Mouse (Mus musculus) megakaryocyte, adult 5-6 weeks (primary cell): Measurements from ENCODE around the gene Pdxp. TPM values are rescaled to one million over a fixed set of nuclear protein-coding genes. Genes with fewer than 3 reads are reported as not detected.

Source experiments
- ATAC-seq: 2 replicates; pipeline ENCODE4 v1.8.0; 2016; ENCODE audit warnings: mild to moderate bottlenecking, inconsistent platforms; ENCODE audit not compliant: poor library complexity, severe bottlenecking
- total RNA-seq, 2 experiments: library from RNA; stranded (forward) in 1 of 2; stranded (reverse) in 1 of 2; fragments of 153-499, 151-499 nt in 1 of 2; fragments of 221-1000, 200-1000 nt in 1 of 2; gene quantifications; 2 replicates each; pipeline versions ENCODE4 v1.2.3 to v1.2.4; 2015 to 2017

The Pdxp gene
- total RNA-seq, 2 experiments from 2014 or later, result 2.1 to 3.5 TPM

GRCm38 (mm10) chr15:78926021-78926919 is 12.6 kb downstream of the Pdxp start, which contains the start of gene Lgals1:
Gene Lgals1, plus strand, starts transcription at chr15:78926725.
- peak; percentile 56 for ATAC-seq

GRCm38 (mm10) chr15:78927021-78927787 is 13.5 kb downstream of the Pdxp start:
- ATAC-seq, result no peak

GRCm38 (mm10) chr15:78927788-78928457 is 14.2 kb downstream of the Pdxp start:
- ATAC-seq, result peak; percentile 66

GRCm38 (mm10) chr15:78928539-78928938 is 14.8 kb downstream of the Pdxp start:
- ATAC-seq, result no peak

GRCm38 (mm10) chr15:78930192-78930706 is 16.5 kb downstream of the Pdxp start:
- ATAC-seq, result no peak

- ATAC-seq, result no peak
These were observed 17.2 kb downstream of the Pdxp start for GRCm38 (mm10) chr15:78930801-78931426.

- peak; percentile 55 for ATAC-seq
These were observed 17.9 kb downstream of the Pdxp start for GRCm38 (mm10) chr15:78931577-78931976.

GRCm38 (mm10) chr15:78934784-78935320 is 21.1 kb downstream of the Pdxp start, which contains the start of gene Nol12:
Gene Nol12, plus strand, starts transcription at chr15:78934933.
- ATAC-seq, result peak; percentile 89

- no peak for ATAC-seq
These were observed 22.7 kb downstream of the Pdxp start for GRCm38 (mm10) chr15:78936403-78936802.

- ATAC-seq, result no peak
These were observed 23.6 kb downstream of the Pdxp start for GRCm38 (mm10) chr15:78937311-78937710.

GRCm38 (mm10) chr15:78937963-78938362 is 24.2 kb downstream of the Pdxp start:
- no peak for ATAC-seq

GRCm38 (mm10) chr15:78940325-78940724 is 26.6 kb downstream of the Pdxp start:
- no peak for ATAC-seq

- ATAC-seq, result peak; percentile 65
These were observed 28.9 kb downstream of the Pdxp start for GRCm38 (mm10) chr15:78942663-78943062.

- ATAC-seq, result no peak
These were observed 32.5 kb downstream of the Pdxp start for GRCm38 (mm10) chr15:78946232-78946631.

- ATAC-seq, result peak; percentile 98
These were observed 33.9 kb downstream of the Pdxp start, which contains the start of gene Triobp for GRCm38 (mm10) chr15:78947657-78948056. Gene Triobp, plus strand, starts transcription at chr15:78947724.

GRCm38 (mm10) chr15:78948152-78948725 is 34.5 kb downstream of the Pdxp start:
- no peak for ATAC-seq

GRCm38 (mm10) chr15:78948883-78949282 is 35.2 kb downstream of the Pdxp start:
- no peak for ATAC-seq

- ATAC-seq, result no peak
These were observed 41.9 kb downstream of the Pdxp start for GRCm38 (mm10) chr15:78955663-78956062.

- no peak for ATAC-seq
These were observed 42.6 kb downstream of the Pdxp start for GRCm38 (mm10) chr15:78956351-78956750.

GRCm38 (mm10) chr15:78957021-78957420 is 43.3 kb downstream of the Pdxp start:
- no peak for ATAC-seq
